8 mouse cellular contexts compared by ENCODE assay signal in genomic region chr1:128368732-128369441, GRCm38 (mm10). TPM values are rescaled to one million over a fixed set of nuclear protein-coding genes. Genes with fewer than 3 reads are reported as not detected.
DNase-seq lines count a peak whose midpoint lies in the region; TF ChIP-seq lines count a peak whose summit lies in the region.

No protein-coding gene starts in this region.

- TF ChIP-seq POLR2A in cerebellum, adult 2 months (IDR thresholded peaks at IDR 0.05; ENCODE audit: borderline replicate concordance, insufficient read depth, low read length): no peak
- TF ChIP-seq POLR2A in small intestine, adult 2 months (IDR thresholded peaks at IDR 0.05; ENCODE audit: low read depth, low read length): no peak

- peak; percentile 20; the same call in 1 of the 2 replicates for TF ChIP-seq CTCF in cerebellum, adult 2 months (IDR thresholded peaks at IDR 0.05; ENCODE audit: borderline replicate concordance, insufficient read depth, low read depth, low read length)
- peak; percentile 26; the same call in 1 of the 2 replicates for TF ChIP-seq CTCF in small intestine, adult 2 months (IDR thresholded peaks at IDR 0.05; ENCODE audit: extremely low read depth, insufficient read length, insufficient replicate concordance, low read depth, low read length)

- H3K27ac ChIP-seq in cerebellum, adult 2 months (ENCODE audit: insufficient read depth, low read length): no peak overlapping the region
- no peak overlapping the region for H3K27ac ChIP-seq in small intestine, adult 2 months (ENCODE audit: insufficient read depth, low read depth, low read length)

- WGBS in cerebellum, adult 2 months: 54% methylated on average over 5 of the region's 5 CpGs
- WGBS in small intestine, adult 2 months: 75% methylated on average over 5 of the region's 5 CpGs

- H3K4me3 ChIP-seq in cerebellum, adult 2 months (replicated peaks; ENCODE audit: insufficient read depth, low read depth, low read length): no peak overlapping the region
- H3K4me3 ChIP-seq in small intestine, adult 2 months (ENCODE audit: low read depth, low read length): no peak overlapping the region

- no peaks in the 10 kb centered on the region; the same call in 1 of the 2 replicates for H3K27me3 ChIP-seq in cerebellum, adult 2 months (ENCODE audit: control insufficient read depth, insufficient read depth, low read length)
- H3K27me3 ChIP-seq in small intestine, adult 2 months (ENCODE audit: control insufficient read depth, insufficient read depth, low read length): no peaks in the 10 kb centered on the region

- H3K36me3 ChIP-seq in small intestine, adult 2 months (ENCODE audit: control insufficient read depth, insufficient read depth, low read length): peaks cover 22% of the 10 kb centered on the region

- no peak for DNase-seq in cerebellum, adult 2 months
- DNase-seq in cerebellum, adult 8-10 months: no peak
- peak; percentile 43 to 65 for DNase-seq in CD8-positive naive resting alpha-beta T cell, adult 2 months (ENCODE audit: low read depth in 2 of 2, low spot score in 2 of 2)
- peak; percentile 77 for DNase-seq in c-Kit-positive CD71-positive TER-119-negative erythroid progenitor cells, embryonic 14.5 days (ENCODE audit: low read depth)
- DNase-seq in heart, adult 8-10 months (ENCODE audit: low spot score): peak; percentile 52
- DNase-seq in kidney, postnatal 14 days: peak; percentile 60
- DNase-seq in lung, postnatal 4 days: peak; percentile 23 to 69

- H3K4me1 ChIP-seq in cerebellum, adult 2 months (ENCODE audit: control insufficient read depth, insufficient read depth, low read length): no peaks in the 10 kb centered on the region
- no peaks in the 10 kb centered on the region for H3K4me1 ChIP-seq in small intestine, adult 2 months (ENCODE audit: control insufficient read depth, insufficient read depth, insufficient read length, low read length)

RNA-seq across cellular contexts. Expression of gene Mcm6, which starts 9.4 kb away (rescaled TPM):
- 4.5 and 5.1 TPM in 2 replicates for polyA plus RNA-seq in cerebellum, adult 2 months (2012; rRNA removed)
- total RNA-seq in heart, adult 8-10 months (2022): 1 to 10 TPM; 4.9 to 6.2 (median 5.5) TPM
- polyA plus RNA-seq in small intestine, adult 2 months (2012; rRNA removed): 4.2 and 7.3 TPM in 2 replicates

RNA-seq across cellular contexts. Expression of gene Lct, which starts 40.8 kb away (rescaled TPM):
- 0.27 and 0.33 TPM in 2 replicates for polyA plus RNA-seq in cerebellum, adult 2 months (2012; rRNA removed)
- total RNA-seq in heart, adult 8-10 months (2022): not detected
- polyA plus RNA-seq in small intestine, adult 2 months (2012; rRNA removed): 69.2 and 416 TPM in 2 replicates

RNA-seq across cellular contexts. Expression of gene Dars, which starts 48.3 kb away (rescaled TPM):
- polyA plus RNA-seq in cerebellum, adult 2 months (2012; rRNA removed): 44.8 and 45.4 TPM in 2 replicates
- 10 to 100 TPM; 64.0 to 71.4 (median 65.7) TPM for total RNA-seq in heart, adult 8-10 months (2022)
- polyA plus RNA-seq in small intestine, adult 2 months (2012; rRNA removed): 1.3 and 2.3 TPM in 2 replicates

Comparison
In these comparisons a context has a peak if more than half of its experiments do, and no peak if none do; other contexts are left out.
1. DNase-seq: peak in CD8-positive naive resting alpha-beta T cell, adult 2 months (2 of 2), c-Kit-positive CD71-positive TER-119-negative erythroid progenitor cells, embryonic 14.5 days (single experiment), heart, adult 8-10 months (single experiment), kidney, postnatal 14 days (single experiment) and lung, postnatal 4 days (2 of 2); none in cerebellum, adult 2 months (0 of 2) and cerebellum, adult 8-10 months (single experiment).
2. RNA of gene Lct, which starts 40.8 kb away (polyA plus RNA-seq): 69.2 to 416 TPM in small intestine, adult 2 months; 0.27 to 0.33 TPM in cerebellum, adult 2 months; every median in the first group is over 10 times any median in the second.
3. RNA of gene Dars, which starts 48.3 kb away (polyA plus RNA-seq): 44.8 to 45.4 TPM in cerebellum, adult 2 months; 1.3 to 2.3 TPM in small intestine, adult 2 months; every median in the first group is over 10 times any median in the second.